Mouse (Mus musculus) c-Kit-positive CD71-negative TER-119-negative erythroid progenitor cells, embryonic 14.5 days (primary cell): ENCODE measurements around the gene Dmkn.
"Not testable (repeated sequence)": the region's sequence is repeated elsewhere in the genome, so short reads cannot be mapped to it uniquely, and the experiment has no call there.

ENCODE experiments used
- DNase-seq: peaks from one replicate; pipeline ENCODE4 v3.0.0-alpha.2; 2013; ENCODE audit warnings: low read depth

Gene Dmkn

DNA sequence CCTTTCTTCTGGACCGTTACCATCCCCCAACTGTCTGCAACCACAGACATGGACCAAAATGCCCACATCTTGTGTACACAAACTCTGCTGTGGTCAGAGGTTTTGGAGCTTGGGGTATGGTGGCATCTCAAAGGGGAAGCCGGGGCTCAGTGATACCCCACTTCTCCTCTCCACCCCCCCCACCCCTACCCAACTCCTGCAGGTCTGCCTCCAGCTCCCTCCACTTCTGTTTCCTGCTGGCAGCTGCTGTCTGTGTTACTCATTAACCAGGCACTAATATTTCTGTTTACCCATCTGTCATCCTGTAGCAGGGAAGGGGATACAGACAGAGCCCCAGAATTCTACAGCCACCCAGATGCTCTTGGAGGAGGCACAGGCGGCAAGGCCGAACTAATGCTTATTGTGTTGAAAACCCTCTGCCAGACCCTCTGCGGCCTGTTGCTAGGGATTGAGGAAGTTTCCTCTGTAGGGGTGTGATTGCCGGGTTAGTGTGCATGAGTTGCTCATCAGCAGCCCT lies 48.8 kb downstream of the Dmkn start:
- DNase-seq = peak; percentile 50

DNA sequence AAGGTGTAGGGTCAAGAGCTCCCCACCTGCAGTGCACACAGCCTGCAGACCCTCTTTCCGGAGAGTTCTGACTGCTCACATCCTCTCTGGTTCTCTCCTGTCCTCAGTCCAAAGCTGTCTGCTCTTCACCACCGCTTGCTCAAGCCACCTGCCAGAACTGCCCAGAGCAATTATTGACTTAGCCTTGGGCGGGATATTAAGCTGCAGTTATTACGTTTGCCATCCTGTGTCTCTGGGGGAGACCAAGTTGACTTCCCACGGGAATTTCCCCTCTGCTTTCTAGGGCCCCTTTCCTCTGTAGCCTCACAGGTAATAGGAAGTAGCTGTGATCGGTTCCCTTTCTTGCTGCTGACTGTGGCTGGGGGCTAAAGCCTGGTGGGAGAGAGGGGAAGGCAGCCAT lies 56.6 kb downstream of the Dmkn start:
- no peak for DNase-seq

DNA sequence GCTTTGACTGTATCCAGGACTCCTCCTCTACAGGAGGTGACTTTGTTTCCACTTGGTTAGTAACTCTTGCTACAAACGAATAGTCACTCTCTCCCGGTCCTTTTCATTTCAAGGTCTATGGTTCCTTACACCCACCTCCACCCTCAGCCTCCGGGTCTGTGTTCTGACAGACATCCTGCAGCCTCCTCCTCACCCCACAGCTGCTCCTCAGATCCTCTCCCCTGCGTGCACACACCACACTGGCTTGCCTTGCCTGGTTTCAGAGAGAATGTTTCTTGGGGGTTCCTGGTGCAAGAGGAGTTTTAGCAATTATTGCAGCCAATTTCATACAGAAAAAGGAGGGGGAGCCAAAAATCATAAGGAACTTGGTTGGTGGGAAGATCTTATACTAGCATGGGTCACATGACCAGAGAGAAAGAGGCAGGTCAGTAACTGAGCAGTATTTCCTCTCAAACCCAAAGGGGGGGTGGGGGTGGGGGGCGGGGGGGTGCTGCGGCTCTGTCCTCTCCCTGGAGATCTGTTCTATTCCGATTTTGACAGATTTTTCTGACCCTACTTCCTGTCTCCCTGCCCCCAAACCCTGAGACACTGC lies 57.4 kb downstream of the Dmkn start:
- no peak for DNase-seq

DNA sequence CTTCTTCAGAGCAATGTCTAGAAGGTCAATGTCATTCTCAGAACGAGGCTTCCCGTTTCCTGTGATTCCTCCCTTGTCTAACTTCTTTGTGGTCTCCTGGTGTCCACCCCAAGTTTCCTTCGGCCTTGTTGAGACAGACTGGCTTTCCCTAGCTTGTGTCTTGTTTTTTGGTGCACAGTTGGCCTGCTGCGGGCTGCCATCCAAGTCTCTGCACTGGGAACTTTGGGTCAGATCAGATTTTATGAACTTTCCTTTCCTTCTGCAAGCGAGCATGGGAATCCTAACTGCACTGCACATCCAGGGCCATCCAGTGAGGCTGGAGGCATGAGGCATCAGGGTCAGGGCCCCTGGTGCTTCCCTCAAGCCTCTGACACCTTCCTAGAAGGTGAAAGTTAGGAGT lies 58.0 kb downstream of the Dmkn start:
- no peak for DNase-seq

DNA sequence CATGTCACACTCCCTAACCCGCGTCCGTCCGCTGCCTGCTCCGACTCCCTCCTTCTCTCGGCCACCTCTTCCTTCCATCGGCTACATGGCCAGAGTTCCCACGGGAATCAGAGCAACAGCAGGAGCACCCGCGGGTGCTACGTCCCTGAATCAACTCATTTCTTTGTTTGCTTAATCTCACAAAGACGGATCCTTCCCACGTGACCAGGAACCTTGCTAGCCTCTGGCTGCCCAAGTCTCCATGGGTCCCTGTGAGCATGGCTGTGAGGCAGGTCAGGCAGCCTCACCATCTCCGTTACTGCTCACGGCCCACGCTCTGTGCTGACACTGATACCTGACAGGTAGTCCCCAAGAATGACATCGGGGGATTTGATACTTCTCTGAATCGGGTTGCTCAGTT lies 60.1 kb downstream of the Dmkn start, which contains the start of gene Ffar2:
Gene Ffar2, minus strand, starts transcription at position 101 of the 400 bp plus-strand sequence.
- DNase-seq = no peak

DNA sequence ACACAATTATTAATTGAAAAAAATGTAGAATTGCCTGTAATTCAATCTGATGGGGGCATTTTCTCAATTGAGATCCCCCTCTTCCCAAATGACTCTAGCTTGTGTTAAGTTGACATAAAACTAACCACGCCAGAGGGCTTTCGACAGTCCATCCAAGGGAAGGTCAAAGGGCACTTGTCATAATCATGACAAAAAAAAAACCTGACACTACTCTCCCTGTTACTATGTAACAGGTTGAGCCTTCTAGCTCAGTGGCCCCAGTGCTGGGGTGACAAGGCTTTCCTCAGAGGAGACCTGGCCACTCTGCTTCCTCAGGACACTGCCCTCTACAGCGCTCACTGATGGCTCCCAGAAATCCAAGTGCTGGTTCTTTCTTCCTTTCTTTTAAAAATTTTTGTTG lies 60.8 kb downstream of the Dmkn start:
- no peak for DNase-seq

DNA sequence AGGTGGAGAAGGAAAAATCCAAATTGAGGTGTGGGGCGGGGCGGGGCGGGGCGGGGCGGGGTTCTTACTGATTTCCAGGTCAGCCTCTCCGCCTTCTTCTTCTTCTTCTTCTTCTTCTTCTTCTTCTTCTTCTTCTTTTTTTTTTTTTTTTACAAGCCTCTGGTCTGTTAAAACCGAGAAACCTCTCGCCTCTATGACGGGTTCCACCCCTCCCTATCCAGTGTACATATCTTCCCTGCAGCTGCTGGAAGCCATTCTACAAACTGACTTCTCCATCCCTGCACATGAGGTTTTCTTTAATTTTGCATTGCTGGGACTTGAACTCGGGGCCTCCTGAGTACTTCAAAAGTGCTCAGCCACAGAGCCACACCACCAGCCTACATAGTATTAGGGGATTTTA lies 63.1 kb downstream of the Dmkn start:
- DNase-seq = no peak

DNA sequence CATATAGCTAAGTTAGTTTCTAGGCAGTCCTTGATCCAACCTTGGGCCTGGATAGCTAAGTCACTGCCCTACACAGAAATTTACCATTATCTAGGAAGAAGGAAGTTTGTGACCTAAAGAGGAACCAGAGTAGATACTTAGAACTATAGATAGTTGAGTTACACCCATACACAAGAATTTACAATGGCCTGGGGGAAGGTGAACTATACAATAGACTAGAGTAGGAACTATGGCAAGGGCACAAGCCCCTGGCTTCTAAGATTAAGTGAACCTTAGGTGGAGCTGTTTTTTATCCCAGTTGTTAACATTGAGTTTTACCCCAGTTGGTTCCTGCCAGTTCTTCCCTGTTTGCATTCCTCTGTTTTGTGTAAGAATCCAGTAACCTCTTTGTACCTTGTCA lies 65.3 kb downstream of the Dmkn start:
- not testable (repeated sequence) for DNase-seq

DNA sequence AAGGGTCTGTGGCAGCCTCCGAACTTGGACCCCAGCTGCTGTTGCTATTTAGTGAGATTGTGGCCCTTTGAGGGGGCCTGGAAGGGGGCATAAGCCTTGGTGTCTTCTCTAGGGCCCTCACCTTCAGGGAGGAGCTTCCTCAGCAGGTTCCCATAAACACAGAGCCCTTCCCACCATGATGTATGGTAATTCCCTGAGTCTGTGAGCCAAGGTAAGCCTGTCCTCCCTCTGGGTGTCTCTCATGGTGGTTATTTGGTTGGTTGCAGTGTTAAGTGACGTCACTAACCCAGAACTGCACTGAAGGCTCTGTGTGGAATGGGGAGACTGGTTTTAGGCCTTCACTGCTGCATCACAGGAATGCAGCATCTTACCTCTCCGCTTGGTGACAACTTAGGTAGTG lies 65.9 kb downstream of the Dmkn start:
- DNase-seq = no peak
